Mouse (Mus musculus): ENCODE results near the gene Glra4. TPM values are rescaled to one million over a fixed set of nuclear protein-coding genes. Genes with fewer than 3 reads are reported as not detected.

The Glra4 gene
- polyA plus RNA-seq (2017; shearing (Covaris generic)): not detected

DNA sequence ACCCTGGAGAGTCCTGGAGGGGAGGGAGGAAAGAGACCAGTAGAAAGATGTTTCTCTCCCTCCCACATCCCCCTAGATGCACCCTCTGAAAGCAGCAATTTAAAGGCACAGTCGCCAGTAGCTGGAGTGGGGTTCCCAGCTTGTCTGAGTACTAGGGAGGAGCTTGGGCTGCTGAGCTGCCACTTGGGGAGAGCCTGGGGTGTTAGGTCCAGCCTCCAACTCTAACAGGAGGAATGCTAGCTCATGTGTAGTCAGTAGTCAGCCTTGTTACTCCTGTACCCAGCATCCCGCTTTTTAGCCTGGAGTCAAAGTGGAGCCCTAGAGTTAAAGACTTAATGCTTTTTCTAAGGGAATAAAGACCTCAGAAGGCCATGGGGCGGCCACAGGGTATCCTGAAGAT, at the start of gene Glra4:
Gene Glra4, minus strand, starts transcription at position 101 of the 400 bp plus-strand sequence.

DNA sequence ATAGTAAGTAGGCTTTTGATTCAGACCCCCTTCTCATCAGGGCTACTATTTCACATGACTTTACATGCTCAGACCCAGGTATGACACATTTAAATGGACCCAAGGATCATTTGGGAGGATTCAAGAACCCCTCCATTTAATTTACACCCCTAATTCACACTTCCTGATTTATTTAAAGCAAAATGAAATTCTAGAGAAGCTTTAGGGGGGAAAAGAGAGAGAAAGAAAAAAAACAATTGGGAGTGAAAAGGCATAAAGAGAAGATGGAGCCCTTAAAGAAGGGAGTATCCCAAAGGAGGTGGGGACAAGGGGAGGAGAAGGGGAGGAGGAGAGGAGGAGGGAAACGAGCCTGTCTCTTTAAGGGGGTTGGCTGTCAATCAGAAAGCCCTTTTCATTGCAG, 42.4 kb upstream of the Glra4 start, which contains the start of gene Plp1:
Gene Plp1, plus strand, starts transcription at position 301 of the 400 bp plus-strand sequence.

DNA sequence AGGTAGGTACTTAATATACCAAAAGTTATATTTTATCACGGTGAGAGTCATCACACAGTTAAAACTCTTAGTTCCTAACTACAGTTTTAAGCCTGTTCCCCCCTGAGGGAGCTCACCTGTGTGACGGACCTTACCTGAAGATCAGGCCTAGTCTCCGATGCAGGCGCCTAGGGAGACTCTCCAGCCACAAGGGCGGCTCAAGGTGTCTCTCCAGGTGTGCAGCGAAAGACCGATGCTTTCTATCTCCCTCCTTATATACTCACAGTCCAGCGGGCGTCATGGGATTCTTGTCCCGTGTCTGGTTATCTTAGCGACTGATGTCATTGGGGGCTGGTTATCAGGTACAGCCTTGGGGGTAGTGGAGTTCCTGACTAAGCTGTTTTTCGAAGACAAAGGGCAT, 36.5 kb downstream of the Glra4 start, which contains the start of gene Morf4l2:
Gene Morf4l2, minus strand, starts transcription at position 232 of the 400 bp plus-strand sequence.

Other genes starting within 250 kb of the Glra4 start
- not detected for gene Kir3dl2, start 236.1 kb downstream of the Glra4 start, polyA plus RNA-seq (2017; shearing (Covaris generic))
- 2.0 TPM for gene Tceal3, start 189.3 kb downstream of the Glra4 start, polyA plus RNA-seq (2017; shearing (Covaris generic))
- 0.57 TPM for gene Tceal1, start 72.2 kb downstream of the Glra4 start, polyA plus RNA-seq (2017; shearing (Covaris generic))
- gene Morf4l2, start 36.5 kb downstream of the Glra4 start, polyA plus RNA-seq (2017; shearing (Covaris generic)): 293 TPM
- 2.6 TPM for gene Plp1, start 42.5 kb upstream of the Glra4 start, polyA plus RNA-seq (2017; shearing (Covaris generic))
- not detected for gene Rab9b, start 88.6 kb upstream of the Glra4 start, polyA plus RNA-seq (2017; shearing (Covaris generic))
- gene H2bfm, start 147.2 kb upstream of the Glra4 start, polyA plus RNA-seq (2017; shearing (Covaris generic)): not detected
- gene Tmsb15b2, start 195.4 kb upstream of the Glra4 start, polyA plus RNA-seq (2017; shearing (Covaris generic)): 20.3 TPM
- gene Tmsb15l, start 196.7 kb upstream of the Glra4 start, polyA plus RNA-seq (2017; shearing (Covaris generic)): 1.9 TPM
- gene Tmsb15b1, start 196.7 kb upstream of the Glra4 start, polyA plus RNA-seq (2017; shearing (Covaris generic)): 18.2 TPM
- 2.7 TPM for gene Zcchc18, start 213.0 kb upstream of the Glra4 start, polyA plus RNA-seq (2017; shearing (Covaris generic))